Mouse (Mus musculus) midbrain, embryonic 14.5 days (tissue): ENCODE data around the gene Smc6. TPM values are rescaled to one million over a fixed set of nuclear protein-coding genes. Genes with fewer than 3 reads are reported as not detected.

Experiments used
- ATAC-seq: fragments of 200-750 bp; cut with Nextera tagmentation; 2 replicates; pipeline ENCODE4 v1.8.0; 2017; ENCODE audit warnings: moderate number of reproducible peaks, moderate library complexity; ENCODE audit not compliant: low FRiP score, low TSS enrichment
- DNase-seq: peaks from one replicate; pipeline ENCODE4 v3.0.0-alpha.2; 2015
- H3K27ac ChIP-seq: fragments of 300-500 bp; sonication (generic); replicated peaks from 2 replicates; pipeline ENCODE4 v1.5.1; 2014; ENCODE audit warnings: mild to moderate bottlenecking, low read depth, low read length, moderate library complexity
- H3K27me3 ChIP-seq: fragments of 300-500 bp; sonication (generic); 2 replicates; pipeline ENCODE4 v1.6.1; 2014; ENCODE audit warnings: low read length, control low read depth, mixed read lengths; ENCODE audit not compliant: control insufficient read depth, insufficient read depth
- H3K36me3 ChIP-seq: fragments of 300-500 bp; sonication (generic); 2 replicates; pipeline ENCODE4 v1.6.1; 2014; ENCODE audit warnings: low read length, control low read depth; ENCODE audit not compliant: control insufficient read depth, insufficient read depth
- H3K4me1 ChIP-seq: fragments of 300-500 bp; sonication (generic); 2 replicates; pipeline ENCODE4 v1.6.1; 2014; ENCODE audit warnings: mild to moderate bottlenecking, antibody characterized with exemption, low read length, control low read depth; ENCODE audit not compliant: control insufficient read depth, insufficient read depth
- H3K4me2 ChIP-seq: fragments of 300-500 bp; sonication (generic); 2 replicates; pipeline ENCODE4 v1.6.1; 2014; ENCODE audit warnings: mild to moderate bottlenecking, low read length, moderate library complexity
- H3K4me3 ChIP-seq: fragments of 300-500 bp; sonication (generic); replicated peaks from 2 replicates; pipeline ENCODE4 v1.5.1; 2014; ENCODE audit warnings: low read depth, low read length
- H3K9ac ChIP-seq: fragments of 300-500 bp; sonication (generic); replicated peaks from 2 replicates; pipeline ENCODE4 v1.6.1; 2014; ENCODE audit warnings: mild to moderate bottlenecking, low read length, moderate library complexity
- H3K9me3 ChIP-seq: fragments of 300-500 bp; sonication (generic); 2 replicates; pipeline ENCODE4 v1.6.1; 2016; ENCODE audit warnings: low read length, control low read depth, mixed read lengths; ENCODE audit not compliant: control insufficient read depth
- WGBS: fragments of 180-500 bp; shearing (Covaris S2); extraction: QIAGEN DNeasy Blood & Tissue Kit; methylation state at CpG from one replicate; pipeline ENCODE4 v1.1.7; 2014; 5-methylcytosine and 5-hydroxymethylcytosine counted together
- polyA plus RNA-seq: library from polyadenylated mRNA; unstranded; fragments of >200 nt; fragmentation: Nextera tagmentation; extraction: Ambion mirVana; gene quantifications from 2 replicates; pipeline ENCODE4 v1.2.1, GENCODE M21; 2014

The Smc6 gene
- polyA plus RNA-seq, 1 experiment from 2014 or later: 99.8 TPM

GRCm38 (mm10) chr12:11273185-11273584 is 7.5 kb downstream of the Smc6 start:
- ATAC-seq (no peak), DNase-seq (no peak)
- WGBS: 86% methylated on average over 1 of the region's 1 CpGs
- H3K4me3 ChIP-seq: no peak overlapping the region
- H3K9ac ChIP-seq: no peak overlapping the region
- H3K27ac ChIP-seq: no peak overlapping the region
- H3K9me3 ChIP-seq: no peaks in the 10 kb centered on the region
- H3K4me1 ChIP-seq: peaks cover 9% of the 10 kb centered on the region
- peaks cover 29% of the 10 kb centered on the region for H3K36me3 ChIP-seq
- H3K4me2 ChIP-seq: no peak overlapping the region
- H3K27me3 ChIP-seq: no peaks in the 10 kb centered on the region

- no peak overlapping the region for H3K27ac ChIP-seq
- ATAC-seq: no peak
- H3K4me2 ChIP-seq: no peak overlapping the region
- no peaks in the 10 kb centered on the region for H3K27me3 ChIP-seq
- DNase-seq: no peak
- H3K9ac ChIP-seq: no peak overlapping the region
- H3K4me1 ChIP-seq: no peaks in the 10 kb centered on the region
- H3K36me3 ChIP-seq: peaks cover 59% of the 10 kb centered on the region
- H3K4me3 ChIP-seq: no peak overlapping the region
- WGBS: 91% methylated on average over 2 of the region's 2 CpGs
- no peaks in the 10 kb centered on the region for H3K9me3 ChIP-seq
These were observed 10.9 kb downstream of the Smc6 start for GRCm38 (mm10) chr12:11276632-11277031.

GRCm38 (mm10) chr12:11277207-11277606 is 11.5 kb downstream of the Smc6 start:
- H3K27ac ChIP-seq: no peak overlapping the region
- DNase-seq (no peak), ATAC-seq (no peak)
- WGBS: 95% methylated on average over 6 of the region's 6 CpGs
- no peaks in the 10 kb centered on the region for H3K4me1 ChIP-seq
- no peaks in the 10 kb centered on the region for H3K27me3 ChIP-seq
- H3K36me3 ChIP-seq: peaks cover 62% of the 10 kb centered on the region
- H3K4me3 ChIP-seq: no peak overlapping the region
- H3K4me2 ChIP-seq: no peak overlapping the region
- H3K9ac ChIP-seq: no peak overlapping the region
- no peaks in the 10 kb centered on the region for H3K9me3 ChIP-seq

GRCm38 (mm10) chr12:11279886-11280285 is 14.2 kb downstream of the Smc6 start:
- H3K36me3 ChIP-seq: peaks cover 55% of the 10 kb centered on the region
- no peak overlapping the region for H3K9ac ChIP-seq
- no peak overlapping the region for H3K4me3 ChIP-seq
- DNase-seq (no peak), ATAC-seq (no peak)
- H3K9me3 ChIP-seq: no peaks in the 10 kb centered on the region
- H3K4me2 ChIP-seq: no peak overlapping the region
- no peak overlapping the region for H3K27ac ChIP-seq
- no peaks in the 10 kb centered on the region for H3K27me3 ChIP-seq
- WGBS: 94% methylated on average over 3 of the region's 3 CpGs
- no peaks in the 10 kb centered on the region for H3K4me1 ChIP-seq

- Histone ChIP-seq H3K4me3 (no peak overlapping the region), H3K36me3 (peaks cover 69% of the 10 kb centered on the region), H3K9me3 (no peaks in the 10 kb centered on the region), H3K4me2 (no peak overlapping the region), H3K27me3 (no peaks in the 10 kb centered on the region), H3K4me1 (no peaks in the 10 kb centered on the region), H3K27ac (no peak overlapping the region), H3K9ac (no peak overlapping the region)
- ATAC-seq (no peak), DNase-seq (no peak)
- 94% methylated on average over 2 of the region's 2 CpGs for WGBS
These were observed 15.9 kb downstream of the Smc6 start for GRCm38 (mm10) chr12:11281584-11281983.

- Histone ChIP-seq H3K4me3 (no peak overlapping the region), H3K9ac (no peak overlapping the region), H3K27me3 (no peaks in the 10 kb centered on the region), H3K27ac (no peak overlapping the region), H3K4me2 (no peak overlapping the region), H3K4me1 (no peaks in the 10 kb centered on the region), H3K9me3 (no peaks in the 10 kb centered on the region), H3K36me3 (peaks cover 66% of the 10 kb centered on the region)
- ATAC-seq (no peak), DNase-seq (no peak)
- 97% methylated on average over 2 of the region's 2 CpGs for WGBS
These were observed 20.7 kb downstream of the Smc6 start for GRCm38 (mm10) chr12:11286382-11286781.

GRCm38 (mm10) chr12:11300858-11301257 is 35.2 kb downstream of the Smc6 start:
- DNase-seq: no peak
- no peaks in the 10 kb centered on the region for H3K9me3 ChIP-seq
- H3K4me1 ChIP-seq: no peaks in the 10 kb centered on the region
- WGBS: 94% methylated on average over 1 of the region's 1 CpGs
- no peak overlapping the region for H3K4me2 ChIP-seq
- H3K27me3 ChIP-seq: no peaks in the 10 kb centered on the region
- H3K27ac ChIP-seq: no peak overlapping the region
- H3K4me3 ChIP-seq: no peak overlapping the region
- no peak for ATAC-seq
- H3K9ac ChIP-seq: no peak overlapping the region
- peaks cover 60% of the 10 kb centered on the region for H3K36me3 ChIP-seq

GRCm38 (mm10) chr12:11306753-11307645 is 41.3 kb downstream of the Smc6 start:
- no peak overlapping the region for H3K27ac ChIP-seq
- H3K4me2 ChIP-seq: no peak overlapping the region
- no peak overlapping the region for H3K9ac ChIP-seq
- no peaks in the 10 kb centered on the region for H3K4me1 ChIP-seq
- peaks cover 48% of the 10 kb centered on the region for H3K36me3 ChIP-seq
- ATAC-seq (no peak), DNase-seq (no peak)
- no peaks in the 10 kb centered on the region for H3K9me3 ChIP-seq
- H3K4me3 ChIP-seq: no peak overlapping the region
- no peaks in the 10 kb centered on the region for H3K27me3 ChIP-seq
- 90% methylated on average over 8 of the region's 8 CpGs for WGBS

GRCm38 (mm10) chr12:11311106-11311505 is 45.4 kb downstream of the Smc6 start:
- peaks cover 48% of the 10 kb centered on the region for H3K36me3 ChIP-seq
- H3K9ac ChIP-seq: no peak overlapping the region
- H3K4me1 ChIP-seq: no peaks in the 10 kb centered on the region
- no peak for ATAC-seq
- no peak overlapping the region for H3K27ac ChIP-seq
- WGBS: 93% methylated on average over 2 of the region's 2 CpGs
- H3K4me3 ChIP-seq: no peak overlapping the region
- H3K27me3 ChIP-seq: no peaks in the 10 kb centered on the region
- H3K4me2 ChIP-seq: no peak overlapping the region
- no peaks in the 10 kb centered on the region for H3K9me3 ChIP-seq
- DNase-seq: no peak
